Mouse (Mus musculus): ENCODE measurements at regions not wholly inside any gene's neighbourhood (a gene's known extent, or its start where the extent isn't known, plus 50 kb on each side); places are given as distances from the start of the nearest gene placed in this dataset.
A peak's percentile ranks its signal among the peaks of the same experiment; 100 is the strongest.

DNA sequence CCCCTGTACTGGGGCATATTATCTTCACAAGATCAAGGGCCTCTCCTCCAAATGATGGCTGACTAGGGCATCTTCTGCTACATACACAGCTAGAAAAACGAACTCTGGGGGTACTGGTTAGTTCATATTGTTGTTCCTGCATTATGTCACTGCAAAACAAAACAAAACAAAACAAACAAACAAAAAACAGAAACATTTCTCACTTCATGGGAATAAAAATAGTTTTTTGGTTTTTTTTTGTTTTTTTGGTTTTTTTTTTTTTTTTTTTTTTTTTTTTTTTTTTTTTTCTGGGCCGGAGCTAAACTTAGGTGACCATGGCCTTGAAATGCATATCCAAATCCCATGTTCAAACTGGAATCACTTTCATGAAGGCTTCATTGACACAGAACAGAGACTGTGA is 1184.4 kb downstream of the Efna5 start:
- Histone ChIP-seq H3K9ac (replicated peaks) (no peak overlapping the region), H3K4me2 (replicated peaks) (no peak overlapping the region), H3K36me3 (no peaks in the 10 kb centered on the region), H3K9me3 (no peaks in the 10 kb centered on the region), H3K27ac (replicated peaks) (no peak overlapping the region), H3K4me1 (no peaks in the 10 kb centered on the region), H3K4me3 (no peak overlapping the region), H3K27me3 (no peaks in the 10 kb centered on the region)
- WGBS, result 96% methylated on average over 2 of the region's 2 CpGs
- ATAC-seq (replicated peaks), result no peak

DNA sequence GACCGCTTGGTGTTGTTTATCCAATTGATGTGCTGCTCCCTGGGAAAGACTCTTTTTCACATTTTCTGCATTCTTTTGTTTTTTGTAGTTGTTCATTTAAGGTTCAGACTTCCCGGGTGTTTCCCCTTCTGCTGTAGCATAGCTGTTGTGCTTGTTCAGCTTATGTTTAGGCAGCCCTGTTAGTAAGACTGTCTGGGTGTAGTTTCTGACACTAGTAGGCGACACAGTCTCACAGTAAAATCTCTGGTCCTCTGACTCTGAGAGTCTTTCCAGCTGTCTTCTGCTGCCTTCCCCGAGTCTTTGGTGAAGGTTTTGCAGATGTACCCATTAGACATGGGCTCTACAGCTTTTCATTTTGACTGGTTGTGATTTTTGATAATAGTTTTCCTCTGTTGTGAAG is 1194.8 kb downstream of the Efna5 start:
- Histone ChIP-seq H3K36me3 (no peaks in the 10 kb centered on the region), H3K27me3 (no peaks in the 10 kb centered on the region), H3K4me3 (no peak overlapping the region), H3K4me2 (replicated peaks) (no peak overlapping the region), H3K4me1 (no peaks in the 10 kb centered on the region), H3K27ac (replicated peaks) (no peak overlapping the region), H3K9ac (replicated peaks) (no peak overlapping the region), H3K9me3 (no peaks in the 10 kb centered on the region)
- WGBS, result 73% methylated on average over 4 of the region's 4 CpGs
- no peak for ATAC-seq (replicated peaks)

DNA sequence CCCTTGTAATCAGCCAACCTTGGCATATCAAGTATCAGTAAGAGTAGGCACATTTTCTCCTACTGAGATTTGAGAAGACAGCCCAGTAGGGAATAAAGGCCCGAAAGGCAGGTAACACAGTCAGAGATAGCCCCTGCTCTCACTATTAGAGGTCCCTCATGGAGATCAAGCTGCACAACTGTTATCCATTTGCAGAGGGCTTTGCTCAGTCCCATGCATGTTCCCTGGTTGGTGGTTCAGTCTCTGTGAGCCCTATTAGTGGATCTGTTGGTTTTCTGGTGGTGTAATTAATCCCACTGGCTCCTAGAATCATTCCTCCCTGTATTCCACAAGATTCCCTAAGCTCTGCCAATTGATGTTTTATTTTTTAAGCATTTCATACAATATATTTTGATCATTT is 1196.6 kb downstream of the Efna5 start:
- no peak overlapping the region for H3K9ac ChIP-seq (replicated peaks)
- H3K27me3 ChIP-seq, result no peaks in the 10 kb centered on the region
- WGBS, result 94% methylated on average over 1 of the region's 1 CpGs
- no peaks in the 10 kb centered on the region for H3K36me3 ChIP-seq
- no peaks in the 10 kb centered on the region for H3K9me3 ChIP-seq
- H3K4me2 ChIP-seq (replicated peaks), result no peak overlapping the region
- H3K27ac ChIP-seq (replicated peaks), result no peak overlapping the region
- no peaks in the 10 kb centered on the region for H3K4me1 ChIP-seq
- no peak overlapping the region for H3K4me3 ChIP-seq
- no peak for ATAC-seq (replicated peaks)

GRCm38 (mm10) chr17:61670651-61671050 is 1210.5 kb downstream of the Efna5 start:
- WGBS, result 97% methylated on average over 1 of the region's 1 CpGs
- Histone ChIP-seq H3K4me3 (no peak overlapping the region), H3K9me3 (no peaks in the 10 kb centered on the region), H3K9ac (replicated peaks) (no peak overlapping the region), H3K36me3 (no peaks in the 10 kb centered on the region), H3K27ac (replicated peaks) (no peak overlapping the region), H3K27me3 (no peaks in the 10 kb centered on the region), H3K4me1 (no peaks in the 10 kb centered on the region), H3K4me2 (replicated peaks) (no peak overlapping the region)
- ATAC-seq (replicated peaks), result no peak

- Histone ChIP-seq H3K27me3 (no peaks in the 10 kb centered on the region), H3K27ac (replicated peaks) (no peak overlapping the region), H3K9me3 (no peaks in the 10 kb centered on the region), H3K36me3 (no peaks in the 10 kb centered on the region), H3K4me3 (no peak overlapping the region), H3K9ac (replicated peaks) (no peak overlapping the region), H3K4me1 (no peaks in the 10 kb centered on the region), H3K4me2 (replicated peaks) (no peak overlapping the region)
- no peak for ATAC-seq (replicated peaks)
Observed at GRCm38 (mm10) chr17:61667428-61667827, 1213.7 kb downstream of the Efna5 start.

DNA sequence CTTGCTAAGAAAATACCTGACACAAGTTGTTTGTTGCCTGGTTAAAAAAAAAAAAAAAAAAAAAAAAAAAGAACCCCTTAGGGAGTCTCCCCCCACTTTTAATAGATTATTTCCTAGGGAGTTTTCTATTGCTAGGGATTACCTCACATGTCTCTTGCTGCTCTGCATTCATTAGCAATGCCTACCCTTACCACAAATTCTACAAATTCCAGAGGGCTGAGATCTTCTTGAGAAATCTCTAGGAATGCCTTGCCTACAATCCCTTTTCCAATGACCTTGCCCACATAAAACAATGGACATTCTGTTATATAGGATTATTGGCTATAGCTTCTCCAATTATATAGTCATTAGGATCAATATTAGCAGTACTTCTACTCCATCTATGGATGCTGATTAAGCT is 1216.2 kb downstream of the Efna5 start:
- H3K36me3 ChIP-seq, result no peaks in the 10 kb centered on the region
- no peak overlapping the region for H3K9ac ChIP-seq (replicated peaks)
- H3K4me2 ChIP-seq (replicated peaks), result no peak overlapping the region
- H3K27me3 ChIP-seq, result no peaks in the 10 kb centered on the region
- H3K4me3 ChIP-seq, result no peak overlapping the region
- no peaks in the 10 kb centered on the region for H3K4me1 ChIP-seq
- no peaks in the 10 kb centered on the region for H3K9me3 ChIP-seq
- no peak overlapping the region for H3K27ac ChIP-seq (replicated peaks)
- no peak for ATAC-seq (replicated peaks)

DNA sequence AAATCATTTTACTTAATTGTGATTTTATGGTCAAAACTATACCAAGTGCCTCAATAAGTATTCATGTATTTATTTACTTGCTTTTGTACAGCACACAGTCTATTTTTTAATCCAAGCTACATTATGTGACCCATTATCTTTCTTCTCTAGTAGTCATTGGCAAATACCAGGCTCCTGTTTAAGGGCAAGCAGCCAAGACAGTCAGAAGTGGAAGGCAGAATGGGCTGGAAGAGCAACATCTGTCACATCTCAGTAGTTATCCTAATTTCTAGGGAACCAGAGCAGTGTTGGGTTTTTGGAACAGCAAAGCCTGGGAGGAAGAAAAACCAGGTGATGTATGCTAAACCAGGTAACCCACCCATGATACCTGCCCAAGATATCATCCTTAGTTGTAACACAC is 1233.5 kb downstream of the Efna5 start:
- Histone ChIP-seq H3K9me3 (no peaks in the 10 kb centered on the region), H3K4me1 (no peaks in the 10 kb centered on the region), H3K27me3 (no peaks in the 10 kb centered on the region), H3K9ac (replicated peaks) (no peak overlapping the region), H3K4me2 (replicated peaks) (no peak overlapping the region), H3K27ac (replicated peaks) (no peak overlapping the region), H3K4me3 (no peak overlapping the region), H3K36me3 (no peaks in the 10 kb centered on the region)
- ATAC-seq (replicated peaks), result no peak

DNA sequence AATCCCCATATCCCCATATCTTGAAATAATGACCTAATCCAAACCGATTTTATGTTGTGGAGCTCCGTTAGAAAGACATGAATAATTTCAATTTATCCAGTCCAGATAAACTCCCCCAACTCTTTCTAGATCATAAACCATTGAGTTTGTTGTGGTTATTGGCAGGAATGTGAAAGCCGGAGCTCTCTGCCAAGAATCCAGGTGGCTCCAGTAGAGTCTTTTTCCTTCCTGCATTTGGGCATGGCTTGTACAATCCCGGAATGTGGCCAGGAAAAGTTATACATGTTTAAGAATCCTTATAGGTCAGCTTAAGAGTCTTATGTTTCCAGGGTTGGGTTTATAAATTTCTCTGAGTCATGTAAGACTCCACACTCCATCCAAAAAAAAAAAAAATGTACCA is 1272.8 kb downstream of the Efna5 start:
- 84% methylated on average over 4 of the region's 4 CpGs for WGBS
- H3K9me3 ChIP-seq, result no peaks in the 10 kb centered on the region
- peaks cover 8% of the 10 kb centered on the region; the same call in 1 of the 2 replicates for H3K4me1 ChIP-seq
- no peak overlapping the region for H3K4me3 ChIP-seq
- no peaks in the 10 kb centered on the region for H3K36me3 ChIP-seq
- no peak overlapping the region for H3K27ac ChIP-seq (replicated peaks)
- no peak overlapping the region for H3K9ac ChIP-seq (replicated peaks)
- no peak overlapping the region for H3K4me2 ChIP-seq (replicated peaks)
- no peaks in the 10 kb centered on the region for H3K27me3 ChIP-seq
- no peak for ATAC-seq (replicated peaks)

DNA sequence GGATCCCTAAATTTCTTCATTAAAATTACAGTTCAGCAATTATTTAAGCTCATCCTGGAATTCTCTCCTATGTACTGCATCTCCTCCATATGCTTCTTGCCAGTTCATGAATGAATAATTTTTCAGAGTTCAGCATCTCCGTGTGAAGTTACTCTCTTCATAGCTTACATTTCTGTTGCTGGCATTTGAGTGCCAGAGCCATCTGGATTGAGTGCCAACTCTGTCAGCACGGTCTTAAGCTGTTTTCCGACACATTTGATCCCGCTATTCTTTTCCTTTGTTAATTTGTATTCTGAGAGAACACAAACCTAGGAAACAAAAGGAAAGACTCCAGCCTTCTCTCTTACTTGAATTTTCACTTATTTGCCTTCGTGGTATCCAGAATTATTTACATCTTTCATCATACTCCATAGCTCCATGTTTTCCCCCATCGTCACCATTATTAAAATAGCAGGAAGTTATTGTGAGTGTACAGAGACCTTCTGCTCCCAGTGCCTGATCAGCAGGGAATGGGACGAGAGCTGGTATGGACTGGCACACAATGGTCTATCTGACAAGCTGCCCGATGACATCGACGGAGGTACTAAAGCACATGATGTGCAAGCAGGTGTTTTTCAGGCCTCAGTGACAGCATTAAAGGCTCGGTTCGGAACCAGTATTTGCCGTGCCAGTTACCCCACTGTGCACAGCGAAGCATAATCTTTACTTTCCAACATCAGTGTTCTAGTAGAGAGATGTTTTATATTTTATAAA is 1274.2 kb downstream of the Efna5 start:
- ATAC-seq (replicated peaks), result peak; percentile 82
- Histone ChIP-seq H3K4me2 (replicated peaks) (peak overlapping the region; percentile 33), H3K36me3 (no peaks in the 10 kb centered on the region)

GRCm38 (mm10) chr17:61604246-61604645 is 1276.9 kb downstream of the Efna5 start:
- peaks cover 8% of the 10 kb centered on the region; the same call in 1 of the 2 replicates for H3K4me1 ChIP-seq
- WGBS, result 89% methylated on average over 5 of the region's 5 CpGs
- H3K36me3 ChIP-seq, result no peaks in the 10 kb centered on the region
- H3K4me3 ChIP-seq, result no peak overlapping the region
- H3K4me2 ChIP-seq (replicated peaks), result no peak overlapping the region
- no peaks in the 10 kb centered on the region; the same call in 1 of the 2 replicates for H3K9me3 ChIP-seq
- no peak for ATAC-seq (replicated peaks)
- no peak overlapping the region for H3K9ac ChIP-seq (replicated peaks)
- no peaks in the 10 kb centered on the region for H3K27me3 ChIP-seq
- H3K27ac ChIP-seq (replicated peaks), result no peak overlapping the region

More for the DNA sequence above, 1274.2 kb downstream of the Efna5 start:
- H3K9ac ChIP-seq (replicated peaks), result no peak overlapping the region
- H3K27me3 ChIP-seq, result no peaks in the 10 kb centered on the region
- H3K4me1 ChIP-seq, result peaks cover 8% of the 10 kb centered on the region; the same call in 1 of the 2 replicates
- no peaks in the 10 kb centered on the region for H3K9me3 ChIP-seq
- H3K27ac ChIP-seq (replicated peaks), result no peak overlapping the region
- H3K4me3 ChIP-seq, result no peak overlapping the region
- WGBS, result 38% methylated on average over 14 of the region's 14 CpGs

DNA sequence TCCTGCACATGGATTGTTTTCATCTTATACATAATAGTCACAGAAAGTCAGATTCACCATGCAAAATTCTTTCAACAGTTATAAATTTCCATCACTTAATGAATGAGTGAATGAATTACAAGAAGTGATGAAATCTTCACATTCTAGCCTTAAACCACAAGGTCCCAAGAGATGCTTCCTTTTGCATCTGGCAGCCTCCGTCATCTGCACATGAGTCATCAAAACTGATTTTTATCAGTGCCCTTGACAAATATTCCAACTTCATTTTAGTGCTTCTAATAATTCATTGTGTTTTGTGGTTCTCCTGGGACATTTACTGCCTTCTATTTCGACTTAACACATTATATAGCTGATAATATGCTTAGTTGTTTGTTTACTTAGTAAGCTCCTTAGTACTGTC is 1291.9 kb downstream of the Efna5 start:
- 77% methylated on average over 2 of the region's 2 CpGs for WGBS

DNA sequence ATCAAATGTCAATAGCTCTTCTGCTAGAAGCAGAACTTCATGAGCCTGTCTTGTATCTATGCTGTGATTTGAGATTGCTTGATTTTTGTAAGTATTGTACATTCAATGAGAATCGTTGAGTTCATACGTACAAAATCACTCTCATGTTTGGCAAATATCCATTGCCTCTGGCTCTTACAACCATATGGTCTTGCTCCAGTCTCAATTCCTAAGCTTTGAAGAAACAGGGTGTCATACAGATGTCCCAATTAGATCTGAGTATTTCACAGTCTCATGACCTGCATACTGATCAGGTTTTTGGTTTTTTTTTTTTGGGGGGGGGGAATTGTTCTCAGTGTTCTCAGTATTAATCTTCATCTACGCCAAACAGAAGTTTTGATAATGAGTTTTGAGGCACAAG is 1302.2 kb downstream of the Efna5 start:
- no peaks in the 10 kb centered on the region for H3K9me3 ChIP-seq
- no peaks in the 10 kb centered on the region for H3K36me3 ChIP-seq
- H3K9ac ChIP-seq (replicated peaks), result no peak overlapping the region
- WGBS, result 51% methylated on average over 3 of the region's 3 CpGs
- no peak for ATAC-seq (replicated peaks)
- H3K27me3 ChIP-seq, result no peaks in the 10 kb centered on the region
- H3K27ac ChIP-seq (replicated peaks), result no peak overlapping the region
- no peak overlapping the region for H3K4me3 ChIP-seq
- H3K4me2 ChIP-seq (replicated peaks), result no peak overlapping the region
- no peaks in the 10 kb centered on the region for H3K4me1 ChIP-seq

More for the DNA sequence above, 1291.9 kb downstream of the Efna5 start:
- no peak overlapping the region for H3K4me3 ChIP-seq
- no peaks in the 10 kb centered on the region for H3K36me3 ChIP-seq
- no peak overlapping the region for H3K9ac ChIP-seq (replicated peaks)
- no peak for ATAC-seq (replicated peaks)
- no peaks in the 10 kb centered on the region for H3K9me3 ChIP-seq
- no peaks in the 10 kb centered on the region for H3K27me3 ChIP-seq
- H3K4me1 ChIP-seq, result no peaks in the 10 kb centered on the region
- no peak overlapping the region for H3K4me2 ChIP-seq (replicated peaks)
- no peak overlapping the region for H3K27ac ChIP-seq (replicated peaks)

GRCm38 (mm10) chr17:61570933-61571332 is 1310.2 kb downstream of the Efna5 start:
- Histone ChIP-seq H3K9me3 (no peaks in the 10 kb centered on the region), H3K4me2 (replicated peaks) (no peak overlapping the region), H3K4me3 (no peak overlapping the region), H3K27me3 (no peaks in the 10 kb centered on the region), H3K9ac (replicated peaks) (no peak overlapping the region), H3K36me3 (no peaks in the 10 kb centered on the region), H3K27ac (replicated peaks) (no peak overlapping the region), H3K4me1 (no peaks in the 10 kb centered on the region)
- no peak for ATAC-seq (replicated peaks)
- whole genome bisulfite sequencing, result 36% methylated on average over 3 of the region's 3 CpGs
